Mouse (Mus musculus): Measurements from ENCODE around the gene Dvl3.

Dvl3 gene

GRCm38 (mm10) chr16:20497980-20498676, 18.7 kb upstream of the Dvl3 start:
- DNase-seq: peak; percentile 21

GRCm38 (mm10) chr16:20498677-20499475, 17.9 kb upstream of the Dvl3 start, which contains the start of gene Eif2b5:
TSS of gene Eif2b5 (plus strand) at chr16:20498817.
- peak; percentile 97 for DNase-seq

- no peak for DNase-seq
These were observed 10.8 kb upstream of the Dvl3 start for GRCm38 (mm10) chr16:20506000-20506399.

GRCm38 (mm10) chr16:20509349-20509748, 7.4 kb upstream of the Dvl3 start:
- peak; percentile 60 for DNase-seq

GRCm38 (mm10) chr16:20511277-20511847, 5.4 kb upstream of the Dvl3 start:
- DNase-seq: no peak

- DNase-seq: peak; percentile 37
These were observed 750 bp upstream of the Dvl3 start for GRCm38 (mm10) chr16:20516032-20516431.

GRCm38 (mm10) chr16:20517216-20517615, 434 bp downstream of the Dvl3 start:
- no peak for DNase-seq

- DNase-seq: peak; percentile 43
These were observed 1.1 kb downstream of the Dvl3 start for GRCm38 (mm10) chr16:20517701-20518374.

- DNase-seq: no peak
These were observed 7.1 kb downstream of the Dvl3 start for GRCm38 (mm10) chr16:20523886-20524285.

- DNase-seq: no peak
These were observed 12.0 kb downstream of the Dvl3 start for GRCm38 (mm10) chr16:20528779-20529178.

GRCm38 (mm10) chr16:20529375-20529774, 12.6 kb downstream of the Dvl3 start:
- DNase-seq: no peak

- DNase-seq: no peak
These were observed 14.2 kb downstream of the Dvl3 start for GRCm38 (mm10) chr16:20530941-20531340.

- DNase-seq: no peak
These were observed 18.0 kb downstream of the Dvl3 start for GRCm38 (mm10) chr16:20534617-20535295.

- peak; percentile 89 for DNase-seq
These were observed 18.7 kb downstream of the Dvl3 start, which contains the start of gene Ap2m1 for GRCm38 (mm10) chr16:20535296-20536080. TSS of gene Ap2m1 (plus strand) at chr16:20535478.

GRCm38 (mm10) chr16:20536081-20536665, 19.4 kb downstream of the Dvl3 start:
- no peak for DNase-seq

GRCm38 (mm10) chr16:20537071-20537471, 20.3 kb downstream of the Dvl3 start:
- DNase-seq: peak; percentile 68

GRCm38 (mm10) chr16:20537601-20538320, 21.0 kb downstream of the Dvl3 start:
- DNase-seq: no peak

GRCm38 (mm10) chr16:20539649-20540048, 22.9 kb downstream of the Dvl3 start:
- DNase-seq: no peak

GRCm38 (mm10) chr16:20540438-20540837, 23.7 kb downstream of the Dvl3 start:
- no peak for DNase-seq

- no peak for DNase-seq
These were observed 28.9 kb downstream of the Dvl3 start for GRCm38 (mm10) chr16:20545696-20546095.

- DNase-seq: peak; percentile 11
These were observed 30.6 kb downstream of the Dvl3 start for GRCm38 (mm10) chr16:20547423-20547822.
